20 mouse cellular contexts compared by ENCODE assay signal in the genomic region with DNA sequence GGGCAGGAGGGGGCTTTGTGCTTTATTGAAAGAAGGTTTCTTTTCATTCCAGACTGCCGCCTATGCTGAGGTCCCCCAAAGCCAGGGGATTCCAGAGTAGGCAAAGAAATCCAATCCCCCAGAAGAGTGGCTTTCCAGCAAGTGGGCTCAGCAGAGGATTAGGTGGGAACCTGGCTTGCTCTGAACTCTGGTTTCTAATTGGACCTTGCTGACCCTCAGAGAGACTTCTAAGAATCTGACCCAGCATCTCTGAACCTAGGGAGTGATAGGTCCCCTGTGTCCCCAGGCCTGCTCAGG. TPM values are rescaled to one million over a fixed set of nuclear protein-coding genes. Genes with fewer than 3 reads are reported as not detected.
DNase-seq lines count a peak whose midpoint lies in the region; ATAC-seq and TF ChIP-seq lines count a peak whose summit lies in the region.
"Had no signal": no experiment of that assay in that cellular context is flagged by ENCODE, and none has a peak within 500 bp of the region (broad histone marks: within the 10 kb centered on the region; RNA-seq: fewer than 3 reads in every experiment).

No protein-coding gene starts in this region.

- H3K4me1 ChIP-seq in hindbrain, embryonic 10.5 days (replicated peaks), result peaks cover 54% of the 10 kb centered on the region
- H3K4me1 ChIP-seq in hindbrain, postnatal 0 days (ENCODE audit: insufficient read depth, low read length), result peaks cover 9% of the 10 kb centered on the region
- H3K4me1 ChIP-seq in forebrain, embryonic 14.5 days (ENCODE audit: control insufficient read depth, insufficient read depth, low read length), result peaks cover 21% of the 10 kb centered on the region
- H3K4me1 ChIP-seq in limb, embryonic 13.5 days, result peaks cover 38% of the 10 kb centered on the region
- peaks cover 22% of the 10 kb centered on the region; the same call in 1 of the 2 replicates for H3K4me1 ChIP-seq in midbrain, postnatal 0 days (ENCODE audit: insufficient read depth, low read length)

- H3K36me3 ChIP-seq in hindbrain, embryonic 10.5 days, result no peaks in the 10 kb centered on the region
- H3K36me3 ChIP-seq in hindbrain, postnatal 0 days (ENCODE audit: insufficient read depth, low read length), result no peaks in the 10 kb centered on the region
- H3K36me3 ChIP-seq in forebrain, embryonic 14.5 days (ENCODE audit: control insufficient read depth, insufficient read depth, low read length), result no peaks in the 10 kb centered on the region
- no peaks in the 10 kb centered on the region for H3K36me3 ChIP-seq in limb, embryonic 13.5 days
- H3K36me3 ChIP-seq in midbrain, postnatal 0 days (ENCODE audit: insufficient read depth, low read length), result no peaks in the 10 kb centered on the region
- H3K36me3 ChIP-seq: heart, embryonic 10.5 days had no signal

- ATAC-seq in hindbrain, postnatal 0 days, result no peak
- ATAC-seq in forebrain, embryonic 14.5 days, result no peak
- ATAC-seq in limb, embryonic 13.5 days (ENCODE audit: low FRiP score, low read depth), result no peak
- ATAC-seq in midbrain, postnatal 0 days (ENCODE audit: low FRiP score), result no peak
- ATAC-seq: intestine, postnatal 0 days had no signal

- no peak overlapping the region for H3K4me2 ChIP-seq in hindbrain, postnatal 0 days (ENCODE audit: low read depth, low read length)
- H3K4me2 ChIP-seq in forebrain, embryonic 14.5 days (ENCODE audit: low read length), result peak overlapping the region; percentile 14; the same call in 1 of the 2 replicates
- H3K4me2 ChIP-seq in limb, embryonic 13.5 days (replicated peaks), result no peak overlapping the region
- H3K4me2 ChIP-seq in midbrain, postnatal 0 days (ENCODE audit: low read depth, low read length, poor library complexity, severe bottlenecking), result no peak overlapping the region

- 0% methylated on average over 1 of the region's 1 CpGs for WGBS in hindbrain, embryonic 10.5 days
- 19% methylated on average over 1 of the region's 1 CpGs for WGBS in hindbrain, postnatal 0 days
- WGBS in forebrain, embryonic 14.5 days, result 4% methylated on average over 1 of the region's 1 CpGs
- 20% methylated on average over 1 of the region's 1 CpGs for WGBS in limb, embryonic 13.5 days
- 6% methylated on average over 1 of the region's 1 CpGs for WGBS in midbrain, postnatal 0 days

- H3K9ac ChIP-seq in hindbrain, postnatal 0 days (replicated peaks; ENCODE audit: low read length), result no peak overlapping the region
- H3K9ac ChIP-seq in forebrain, embryonic 14.5 days (ENCODE audit: low read length), result peak overlapping the region; percentile 8; the same call in 1 of the 2 replicates
- no peak overlapping the region for H3K9ac ChIP-seq in limb, embryonic 13.5 days
- no peak overlapping the region for H3K9ac ChIP-seq in midbrain, postnatal 0 days (replicated peaks; ENCODE audit: low read length, poor library complexity, severe bottlenecking)

- peaks cover 6% of the 10 kb centered on the region; the same call in 1 of the 2 replicates for H3K9me3 ChIP-seq in hindbrain, embryonic 10.5 days
- H3K9me3 ChIP-seq in hindbrain, postnatal 0 days (ENCODE audit: low read length), result no peaks in the 10 kb centered on the region
- no peaks in the 10 kb centered on the region for H3K9me3 ChIP-seq in forebrain, embryonic 14.5 days (replicated peaks; ENCODE audit: control insufficient read depth, low read length)
- H3K9me3 ChIP-seq in limb, embryonic 13.5 days, result peaks cover 8% of the 10 kb centered on the region; the same call in 1 of the 2 replicates
- H3K9me3 ChIP-seq in midbrain, postnatal 0 days (ENCODE audit: low read length), result no peaks in the 10 kb centered on the region

- H3K27me3 ChIP-seq in hindbrain, embryonic 10.5 days (ENCODE audit: insufficient read depth, poor library complexity, severe bottlenecking), result peaks cover 16% of the 10 kb centered on the region
- H3K27me3 ChIP-seq in hindbrain, postnatal 0 days (ENCODE audit: insufficient read depth, low read length), result no peaks in the 10 kb centered on the region
- H3K27me3 ChIP-seq in forebrain, embryonic 14.5 days (replicated peaks; ENCODE audit: control insufficient read depth, insufficient read depth, low read length), result no peaks in the 10 kb centered on the region
- H3K27me3 ChIP-seq in limb, embryonic 13.5 days, result 0 out of 2 replicates have a peak, but pooled peaks cover 4% of the 10 kb centered on the region
- H3K27me3 ChIP-seq in midbrain, postnatal 0 days (ENCODE audit: insufficient read depth, low read length), result no peaks in the 10 kb centered on the region

- peak overlapping the region; percentile 85 for H3K27ac ChIP-seq in hindbrain, embryonic 10.5 days
- H3K27ac ChIP-seq in hindbrain, postnatal 0 days, result no peak overlapping the region
- H3K27ac ChIP-seq in forebrain, embryonic 14.5 days (ENCODE audit: low read depth, low read length), result 0 out of 2 replicates have a peak overlapping the region, but pooled peaks have one; percentile 66
- H3K27ac ChIP-seq in limb, embryonic 13.5 days, result peak overlapping the region; percentile 55; the same call in 1 of the 2 replicates
- peak overlapping the region; percentile 38 for H3K27ac ChIP-seq in midbrain, postnatal 0 days (ENCODE audit: low read depth, low read length)
- H3K27ac ChIP-seq in layer of hippocampus, adult 2 months, result no peak overlapping the region
- H3K27ac ChIP-seq: heart, embryonic 10.5 days had no signal

- peak overlapping the region; percentile 4; the same call in 1 of the 2 replicates for H3K4me3 ChIP-seq in hindbrain, embryonic 10.5 days
- H3K4me3 ChIP-seq in hindbrain, postnatal 0 days (ENCODE audit: low read length), result no peak overlapping the region
- no peak overlapping the region for H3K4me3 ChIP-seq in forebrain, embryonic 14.5 days (ENCODE audit: low read depth, low read length)
- H3K4me3 ChIP-seq in limb, embryonic 13.5 days, result no peak overlapping the region
- H3K4me3 ChIP-seq in midbrain, postnatal 0 days (ENCODE audit: low read depth, low read length), result no peak overlapping the region
- H3K4me3 ChIP-seq in layer of hippocampus, adult 2 months, result no peak overlapping the region
- H3K4me3 ChIP-seq: heart, embryonic 10.5 days had no signal

- peak; percentile 24 for DNase-seq in hindbrain, embryonic 10.5 days (ENCODE audit: low spot score)
- no peak for DNase-seq in hindbrain, postnatal 0 days (ENCODE audit: low spot score)
- DNase-seq in forebrain, embryonic 14.5 days (ENCODE audit: low spot score), result no peak
- DNase-seq in midbrain, postnatal 0 days (ENCODE audit: low spot score), result no peak
- no peak for DNase-seq in layer of hippocampus, adult 2 months (ENCODE audit: low spot score in 2 of 2)
- no peak for DNase-seq in spleen, postnatal 14 days (ENCODE audit: low spot score in 2 of 2)
- no peak for DNase-seq in layer of hippocampus, adult 9-11 months
- DNase-seq: adrenal gland, adult 2 months; cerebellum, adult 18-20 months; gastrocnemius, postnatal 14 days; heart, postnatal 36 days; kidney, postnatal 10 days; right cerebral cortex, postnatal 14 days had no signal

- TF ChIP-seq CTCF in hindbrain, postnatal 0 days (IDR thresholded peaks at IDR 0.05; ENCODE audit: low read depth), result no peak
- no peak for TF ChIP-seq CTCF in midbrain, postnatal 0 days (IDR thresholded peaks at IDR 0.05)
- TF ChIP-seq CTCF in layer of hippocampus, adult 2 months (conservative IDR thresholded peaks at IDR 0.05), result no peak

RNA-seq across cellular contexts. Expression of gene Gm11733, which starts 8.0 kb away (rescaled TPM):
- not detected in 2 replicates for polyA plus RNA-seq in hindbrain, embryonic 10.5 days (2016; fragmentation: Nextera tagmentation; extraction: Ambion mirVana)
- 0.10 TPM in 1 of 2 replicates, not detected in the other for total RNA-seq in hindbrain, postnatal 0 days (2014; rRNA removed)
- 0.13 TPM in 1 of 2 replicates, not detected in the other for polyA plus RNA-seq in hindbrain, postnatal 0 days (2015; fragmentation: Nextera tagmentation; extraction: Ambion mirVana)
- polyA plus RNA-seq in forebrain, embryonic 14.5 days (2014; fragmentation: Nextera tagmentation; extraction: Ambion mirVana), result 0.09 and 0.11 TPM in 2 replicates
- not detected in 2 replicates for polyA plus RNA-seq in limb, embryonic 13.5 days (2015; fragmentation: Nextera tagmentation; extraction: Ambion mirVana)
- total RNA-seq in midbrain, postnatal 0 days (2014; rRNA removed), result 0.38 TPM in 1 of 2 replicates, not detected in the other
- polyA plus RNA-seq in midbrain, postnatal 0 days (2015; fragmentation: Nextera tagmentation; extraction: Ambion mirVana), result 0.07 TPM in 1 of 2 replicates, not detected in the other
- total RNA-seq in layer of hippocampus, adult 2 months (2021), result under 1 TPM; 0.20 to 0.26 TPM
- total RNA-seq: adrenal gland, adult 2 months; gastrocnemius, postnatal 14 days; heart, postnatal 36 days; layer of hippocampus, postnatal 14 days; left cerebral cortex, postnatal 25 days had no signal
- polyA plus RNA-seq: adrenal gland, adult 2 months; heart, embryonic 10.5 days; intestine, postnatal 0 days; liver, embryonic 16.5 days; neural tube, embryonic 11.5 days had no signal

Comparison
In these comparisons a context has a peak if more than half of its experiments do, and no peak if none do; other contexts are left out.
1. H3K27ac ChIP-seq: peak in hindbrain, embryonic 10.5 days (single experiment), forebrain, embryonic 14.5 days (single experiment), limb, embryonic 13.5 days (single experiment) and midbrain, postnatal 0 days (single experiment); none in hindbrain, postnatal 0 days (single experiment) and layer of hippocampus, adult 2 months (single experiment).